Mouse (Mus musculus) forebrain, embryonic 11.5 days (tissue): ENCODE data around the gene Csde1. TPM values are rescaled to one million over a fixed set of nuclear protein-coding genes. Genes with fewer than 3 reads are reported as not detected.

Experiments used
- ATAC-seq: fragments of 200-750 bp; cut with Nextera tagmentation; replicated peaks from 2 replicates; pipeline ENCODE4 v1.8.0; 2017; ENCODE audit warnings: moderate TSS enrichment; ENCODE audit not compliant: low FRiP score
- DNase-seq: peaks from one replicate; pipeline ENCODE4 v3.0.0-alpha.2; 2017; ENCODE audit warnings: low spot score
- H3K27ac ChIP-seq: fragments of 300-500 bp; sonication (generic); 2 replicates; pipeline ENCODE4 v1.5.1; 2014; ENCODE audit warnings: low read depth, low read length
- H3K27me3 ChIP-seq: fragments of 300-500 bp; sonication (generic); 2 replicates; pipeline ENCODE4 v1.6.1; 2014; ENCODE audit warnings: mild to moderate bottlenecking, low read length, mixed read lengths; ENCODE audit not compliant: control insufficient read depth, insufficient read depth
- H3K36me3 ChIP-seq: fragments of 300-500 bp; sonication (generic); 2 replicates; pipeline ENCODE4 v1.6.1; 2014; ENCODE audit warnings: mild to moderate bottlenecking, low read length, moderate library complexity, mixed read lengths; ENCODE audit not compliant: control insufficient read depth, insufficient read depth
- H3K4me1 ChIP-seq: fragments of 300-500 bp; sonication (generic); replicated peaks from 2 replicates; pipeline ENCODE4 v1.6.1; 2014; ENCODE audit warnings: low read length, mixed read lengths; ENCODE audit not compliant: control insufficient read depth, insufficient read depth
- H3K4me2 ChIP-seq: fragments of 300-500 bp; sonication (generic); 2 replicates; pipeline ENCODE4 v1.6.1; 2014; ENCODE audit warnings: low read depth, mild to moderate bottlenecking, low read length, moderate library complexity, mixed read lengths; ENCODE audit not compliant: severe bottlenecking
- H3K4me3 ChIP-seq: fragments of 300-500 bp; sonication (generic); 2 replicates; pipeline ENCODE4 v1.5.1; 2014; ENCODE audit warnings: low read depth, low read length
- H3K9ac ChIP-seq: fragments of 300-500 bp; sonication (generic); 2 replicates; pipeline ENCODE4 v1.6.1; 2014; ENCODE audit warnings: low read length
- H3K9me3 ChIP-seq: fragments of 300-500 bp; sonication (generic); 2 replicates; pipeline ENCODE4 v1.6.1; 2016; ENCODE audit warnings: low read length, mixed read lengths; ENCODE audit not compliant: control insufficient read depth
- WGBS: fragments of 180-500 bp; shearing (Covaris S2); extraction: QIAGEN DNeasy Blood & Tissue Kit; methylation state at CpG from one replicate; pipeline ENCODE4 v1.1.7; 2014; 5-methylcytosine and 5-hydroxymethylcytosine counted together
- polyA plus RNA-seq: library from polyadenylated mRNA; unstranded; fragments of >200 nt; fragmentation: Nextera tagmentation; extraction: Ambion mirVana; gene quantifications from 2 replicates; pipeline ENCODE4 v1.2.1, GENCODE M21; 2014

Csde1 gene
- polyA plus RNA-seq, 1 experiment from 2014 or later, result 505 TPM

DNA sequence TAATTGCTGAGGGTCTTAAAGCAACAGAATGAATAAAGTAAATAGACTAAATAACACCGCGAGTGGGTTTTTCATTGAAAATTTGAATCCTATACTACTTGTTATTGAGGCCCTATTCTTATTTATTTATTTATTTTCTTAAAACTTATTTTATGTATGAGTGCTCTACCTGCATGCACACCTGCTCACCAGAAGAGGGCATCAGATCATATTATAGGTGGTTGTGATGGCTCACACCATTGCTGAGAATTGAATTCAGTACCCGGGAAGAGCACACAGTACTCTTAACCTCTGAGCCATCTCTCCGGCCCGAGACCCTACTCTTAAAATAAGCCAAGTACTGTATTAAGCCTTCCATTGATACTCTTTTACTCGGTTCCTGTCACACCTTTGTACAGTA lies 79.4 kb downstream of the Csde1 start:
- Histone ChIP-seq H3K36me3 (no peaks in the 10 kb centered on the region), H3K4me1 (peaks cover 2% of the 10 kb centered on the region; the same call in 1 of the 2 replicates), H3K27me3 (peaks cover 10% of the 10 kb centered on the region; the same call in 1 of the 2 replicates)

DNA sequence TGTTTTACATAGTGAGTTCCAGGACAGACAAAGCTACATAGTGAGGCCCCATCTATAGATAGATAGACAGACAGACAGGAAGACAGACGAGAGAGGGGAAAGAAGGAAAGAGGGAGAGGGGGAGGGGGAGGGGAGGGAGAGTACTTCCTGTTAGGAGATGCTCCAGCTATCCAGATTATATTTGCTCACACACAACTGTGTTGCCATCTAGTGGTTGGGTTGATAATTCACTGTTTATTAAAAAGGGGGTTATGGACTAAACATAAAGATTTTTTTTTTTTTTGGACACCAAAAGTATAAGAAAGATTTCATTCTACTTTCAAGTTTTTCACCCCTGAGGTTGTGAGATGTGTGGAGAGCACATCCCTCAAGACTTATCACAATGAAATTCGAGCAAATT lies 80.5 kb downstream of the Csde1 start:
- peaks cover 10% of the 10 kb centered on the region; the same call in 1 of the 2 replicates for H3K27me3 ChIP-seq
- peaks cover 2% of the 10 kb centered on the region; the same call in 1 of the 2 replicates for H3K4me1 ChIP-seq
- H3K9me3 ChIP-seq, result no peaks in the 10 kb centered on the region
- H3K36me3 ChIP-seq, result no peaks in the 10 kb centered on the region
- no peak overlapping the region for H3K27ac ChIP-seq
- no peak overlapping the region for H3K9ac ChIP-seq
- no peak overlapping the region for H3K4me2 ChIP-seq
- ATAC-seq (no peak), DNase-seq (no peak)
- WGBS, result 61% methylated on average over 2 of the region's 2 CpGs
- no peak overlapping the region for H3K4me3 ChIP-seq

More for the DNA sequence above, 79.4 kb downstream of the Csde1 start:
- Histone ChIP-seq H3K9ac (no peak overlapping the region), H3K9me3 (no peaks in the 10 kb centered on the region), H3K4me2 (no peak overlapping the region), H3K27ac (no peak overlapping the region), H3K4me3 (no peak overlapping the region)
- DNase-seq, result no peak
- WGBS, result 83% methylated on average over 6 of the region's 6 CpGs
- ATAC-seq, result no peak

DNA sequence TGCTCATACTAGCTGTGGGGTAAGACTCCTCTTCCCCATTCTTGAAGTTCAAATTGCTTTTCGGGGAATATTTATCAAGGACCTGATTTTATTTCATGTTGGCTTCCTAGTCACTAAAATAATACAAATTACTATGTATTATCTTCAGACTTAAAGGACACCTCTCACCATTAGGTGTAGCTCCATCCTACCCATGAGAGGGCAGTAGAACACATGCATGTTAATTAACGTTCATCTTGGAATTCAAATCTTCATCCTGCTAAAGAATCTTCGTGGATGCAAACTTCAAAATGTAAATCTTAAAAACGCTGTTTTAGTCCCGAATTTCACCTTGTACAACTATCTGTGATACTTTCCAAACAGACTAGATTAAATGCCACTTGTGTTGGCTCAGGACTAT lies 81.0 kb downstream of the Csde1 start:
- 64% methylated on average over 5 of the region's 5 CpGs for WGBS
- H3K9ac ChIP-seq, result no peak overlapping the region
- H3K9me3 ChIP-seq, result no peaks in the 10 kb centered on the region
- H3K27me3 ChIP-seq, result peaks cover 10% of the 10 kb centered on the region; the same call in 1 of the 2 replicates
- DNase-seq (no peak), ATAC-seq (no peak)
- H3K27ac ChIP-seq, result no peak overlapping the region
- no peak overlapping the region for H3K4me2 ChIP-seq
- H3K36me3 ChIP-seq, result no peaks in the 10 kb centered on the region
- H3K4me3 ChIP-seq, result no peak overlapping the region
- H3K4me1 ChIP-seq, result peaks cover 2% of the 10 kb centered on the region; the same call in 1 of the 2 replicates

DNA sequence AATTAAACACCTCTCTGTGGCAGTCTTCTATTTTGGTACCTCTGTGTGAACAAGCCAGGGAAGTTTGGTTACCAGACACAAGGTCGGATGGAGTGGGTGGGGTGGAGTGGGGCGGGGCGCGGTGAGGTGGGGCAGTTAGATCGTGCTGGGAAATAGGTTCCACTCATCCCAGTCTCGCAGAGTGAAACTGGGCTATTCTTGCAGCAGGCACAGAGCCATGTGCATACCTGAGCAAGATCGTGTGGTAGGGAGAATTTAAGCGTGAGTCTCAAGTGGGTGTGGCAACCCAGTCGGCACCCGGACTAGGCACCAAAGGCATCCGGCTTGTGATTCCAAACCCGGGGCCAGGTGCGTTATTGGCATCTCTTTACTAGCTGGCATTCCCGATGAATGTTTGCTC lies 81.7 kb downstream of the Csde1 start:
- H3K27me3 ChIP-seq, result peaks cover 10% of the 10 kb centered on the region; the same call in 1 of the 2 replicates
- DNase-seq (no peak), ATAC-seq (no peak; the same call in 1 of the 2 replicates)
- no peaks in the 10 kb centered on the region for H3K9me3 ChIP-seq
- peak overlapping the region; percentile 62; the same call in 1 of the 2 replicates for H3K9ac ChIP-seq
- peak overlapping the region; percentile 94 for H3K4me2 ChIP-seq
- no peak overlapping the region for H3K27ac ChIP-seq
- peak overlapping the region; percentile 53 for H3K4me3 ChIP-seq
- H3K4me1 ChIP-seq, result peaks cover 2% of the 10 kb centered on the region; the same call in 1 of the 2 replicates
- no peaks in the 10 kb centered on the region for H3K36me3 ChIP-seq
- WGBS, result 3% methylated on average over 14 of the region's 14 CpGs

DNA sequence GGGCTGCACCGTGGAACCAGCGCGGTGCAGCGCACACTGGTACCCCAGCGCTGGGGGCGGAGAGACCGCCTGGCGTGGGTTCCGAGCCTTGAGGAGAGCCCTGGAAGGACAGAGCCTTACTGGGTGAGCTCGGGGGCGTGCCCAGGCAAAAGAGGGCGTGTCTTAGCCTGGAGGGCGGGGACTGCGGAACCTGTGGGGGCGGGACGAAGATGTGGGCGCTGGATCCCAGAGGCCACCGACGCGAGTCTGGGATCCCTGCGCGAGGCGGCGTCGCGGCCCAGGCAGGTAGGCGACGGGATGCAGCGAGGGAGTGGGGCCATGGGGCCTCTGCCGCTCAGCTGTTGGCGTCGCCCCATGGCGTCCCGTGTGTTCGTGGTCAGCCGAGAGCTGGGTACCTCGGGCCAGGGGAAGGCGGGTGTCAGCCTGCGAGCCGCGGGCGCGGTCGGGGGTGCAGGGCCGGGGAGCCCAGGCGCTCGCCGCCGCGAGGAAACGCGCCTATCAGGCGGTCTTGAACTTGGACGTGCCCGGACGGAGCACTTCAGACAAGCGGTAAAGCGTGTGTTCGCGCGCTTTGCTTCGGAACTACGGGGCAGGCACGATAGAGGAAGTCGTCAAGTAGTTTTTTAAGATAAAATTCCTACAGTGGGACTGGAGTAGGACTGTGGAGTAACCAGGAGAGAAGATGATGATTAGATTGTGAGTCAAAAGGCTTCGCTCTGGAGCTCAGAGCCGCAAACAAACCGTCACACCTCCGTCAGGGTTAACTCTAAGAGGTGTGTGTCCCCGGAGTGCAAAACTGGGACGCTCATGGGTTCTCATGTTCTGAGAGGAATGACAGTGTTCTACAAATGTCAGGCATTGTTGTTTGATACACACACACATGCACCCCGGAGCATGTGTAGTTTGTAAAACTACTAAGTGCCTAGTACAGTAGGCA lies 82.5 kb downstream of the Csde1 start, which contains the start of gene Dennd2c:
Gene Dennd2c (plus strand): TSS at position 151 of the 937 bp plus-strand sequence.
- Histone ChIP-seq H3K9me3 (no peaks in the 10 kb centered on the region), H3K27ac (no peak within 1 kb of the TSS), H3K9ac (peak within 1 kb of the TSS; percentile 62), H3K36me3 (no peaks in the 10 kb centered on the region), H3K4me2 (peak within 1 kb of the TSS; percentile 94), H3K4me3 (peak within 1 kb of the TSS; percentile 53), H3K27me3 (peaks cover 10% of the 10 kb centered on the region; the same call in 1 of the 2 replicates), H3K4me1 (peaks cover 2% of the 10 kb centered on the region; the same call in 1 of the 2 replicates)
- 2% methylated on average over 72 of the region's 72 CpGs for WGBS
- ATAC-seq (peak; percentile 97), DNase-seq (peak; percentile 94)

Other genes starting within 250 kb of the Csde1 start
- 0.15 TPM in 1 of 2 replicates, not detected in the other for gene Tshb, start 237.7 kb upstream of the Csde1 start, polyA plus RNA-seq
- gene Sycp1, start 84.3 kb upstream of the Csde1 start, polyA plus RNA-seq, result not detected in 2 replicates
- 0.09 and 0.12 TPM in 2 replicates for gene Nr1h5, start 56.3 kb upstream of the Csde1 start, polyA plus RNA-seq
- 80.7 and 102 TPM in 2 replicates for gene Sike1, start 24.7 kb upstream of the Csde1 start, polyA plus RNA-seq
- 167 and 169 TPM in 2 replicates for gene Nras, start 37.9 kb downstream of the Csde1 start, polyA plus RNA-seq
- 0.12 TPM in 1 of 2 replicates, not detected in the other for gene Ampd1, start 53.6 kb downstream of the Csde1 start, polyA plus RNA-seq
- gene Dennd2c, start 82.2 kb downstream of the Csde1 start, polyA plus RNA-seq, result 2.4 and 2.7 TPM in 2 replicates
- gene Bcas2, start 151.2 kb downstream of the Csde1 start, polyA plus RNA-seq, result 238 and 272 TPM in 2 replicates